Mouse (Mus musculus): ENCODE measurements around the gene Cavin3. TPM values are rescaled to one million over a fixed set of nuclear protein-coding genes. Genes with fewer than 3 reads are reported as not detected.
"Not testable (repeated sequence)": the region's sequence is repeated elsewhere in the genome, so short reads cannot be mapped to it uniquely, and the experiment has no call there.

Gene Cavin3
- polyA plus RNA-seq, 1 experiment from 2014 or later: 97.4 TPM

DNA sequence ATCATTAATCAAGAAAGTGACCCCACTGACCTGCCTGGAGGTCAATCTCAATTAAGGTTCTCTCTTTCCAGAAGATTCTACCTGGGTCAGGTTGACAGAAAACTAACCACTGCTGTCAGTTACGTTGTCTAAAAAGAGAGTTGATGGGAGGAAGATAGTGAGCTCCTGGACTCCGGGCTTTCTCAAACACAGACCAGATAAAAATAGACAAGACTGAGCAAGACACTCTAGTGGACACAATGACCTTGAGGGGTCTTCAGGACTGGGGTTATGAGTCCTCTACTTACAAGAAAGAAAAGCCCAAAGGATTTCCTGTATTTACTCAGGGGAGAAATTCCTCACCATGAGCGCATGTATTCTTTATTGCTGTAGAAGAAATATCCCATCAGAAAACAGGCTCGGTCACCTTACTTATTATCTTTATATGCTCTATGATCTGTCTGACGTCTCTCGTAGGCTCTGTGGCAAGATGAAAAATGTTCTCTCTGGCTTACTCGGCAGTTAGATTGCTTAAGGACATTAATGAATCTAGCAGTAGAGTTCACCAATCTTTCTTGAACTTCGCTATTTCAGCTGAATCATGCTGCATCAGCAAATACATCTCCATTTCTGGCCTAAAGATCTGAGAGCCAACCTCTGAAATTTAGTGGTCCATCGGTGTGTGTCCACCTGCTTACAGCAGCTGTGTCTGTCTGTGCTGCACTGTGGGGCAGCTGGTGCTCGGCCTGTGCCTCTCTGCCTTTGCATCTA is 5.2 kb downstream of the Cavin3 start:
- no peak overlapping the region for H3K9ac ChIP-seq (ENCODE audit: low read length)
- H3K4me1 ChIP-seq (ENCODE audit: control insufficient read depth, insufficient read depth, low read length): peaks cover 22% of the 10 kb centered on the region
- WGBS: 68% methylated on average over 10 of the region's 10 CpGs
- no peak overlapping the region for H3K4me2 ChIP-seq (ENCODE audit: low read depth, low read length)
- no peaks in the 10 kb centered on the region for H3K36me3 ChIP-seq (ENCODE audit: control insufficient read depth, insufficient read depth)
- H3K27ac ChIP-seq (ENCODE audit: low read length): peak overlapping the region; percentile 23; the same call in 1 of the 2 replicates
- ATAC-seq (replicated peaks; ENCODE audit: extremely low read depth, insufficient read depth, low FRiP score): no peak
- no peaks in the 10 kb centered on the region for H3K9me3 ChIP-seq (replicated peaks; ENCODE audit: control insufficient read depth, low read length)
- H3K4me3 ChIP-seq (ENCODE audit: low read length): no peak overlapping the region
- no peaks in the 10 kb centered on the region for H3K27me3 ChIP-seq (ENCODE audit: control insufficient read depth, insufficient read depth, low read length)

DNA sequence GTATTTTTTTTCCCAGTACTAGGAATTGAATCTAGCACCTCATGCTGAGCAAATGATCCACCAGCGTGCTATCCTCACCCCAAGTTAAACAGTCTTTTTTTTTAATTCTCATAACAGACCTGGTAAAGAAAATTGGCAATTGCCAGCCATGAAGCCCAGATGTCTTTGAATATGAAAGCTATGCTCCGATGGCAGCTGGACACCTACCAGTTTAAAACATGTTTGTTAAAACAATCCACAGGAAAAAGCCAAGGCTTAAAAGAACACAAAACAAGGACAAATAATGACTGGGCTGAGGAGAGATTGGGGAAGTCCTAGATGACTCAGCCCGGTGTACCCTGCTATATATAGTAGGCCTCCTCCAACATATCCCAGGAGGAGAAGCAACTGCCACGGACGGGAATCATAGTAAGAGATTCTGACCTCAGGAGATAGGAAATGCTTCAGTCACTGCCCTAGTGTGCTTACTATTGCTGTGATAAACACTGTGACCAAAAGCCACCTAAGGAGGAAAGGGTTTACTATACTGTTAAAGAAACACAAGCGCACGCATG is 6.6 kb downstream of the Cavin3 start:
- Histone ChIP-seq H3K4me1 (ENCODE audit: control insufficient read depth, insufficient read depth, low read length) (peaks cover 15% of the 10 kb centered on the region), H3K27ac (ENCODE audit: low read length) (peak overlapping the region; percentile 10)
- ATAC-seq (replicated peaks; ENCODE audit: extremely low read depth, insufficient read depth, low FRiP score): peak; percentile 66; the same call in 1 of the 2 replicates

DNA sequence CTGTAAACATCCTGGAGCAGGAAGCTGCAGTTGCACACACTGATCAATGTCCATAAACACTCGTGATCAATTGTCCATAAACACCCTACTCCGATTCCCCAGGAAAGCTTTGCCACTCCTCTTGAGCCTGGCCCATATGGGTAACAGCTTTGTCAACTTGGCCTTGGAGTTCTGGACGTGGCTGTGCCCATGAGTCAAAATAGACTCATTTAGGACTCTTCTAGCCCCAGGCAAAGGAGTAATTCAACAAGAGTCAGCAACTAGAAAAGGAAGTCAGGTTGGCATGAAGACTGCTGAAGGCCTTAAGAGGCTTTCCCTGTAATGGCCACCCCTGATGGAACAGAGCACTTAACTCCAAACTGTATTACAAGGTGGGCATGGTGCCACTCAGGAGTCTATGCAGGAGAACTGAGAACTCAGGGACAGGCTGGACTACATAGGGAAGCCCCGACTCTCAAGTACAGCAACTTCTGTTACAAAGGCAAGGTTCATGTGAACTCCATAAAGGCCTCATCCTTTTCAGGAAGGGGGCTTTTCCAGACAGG is 7.3 kb downstream of the Cavin3 start:
- Histone ChIP-seq H3K4me1 (ENCODE audit: control insufficient read depth, insufficient read depth, low read length) (peaks cover 13% of the 10 kb centered on the region), H3K9me3 (replicated peaks; ENCODE audit: control insufficient read depth, low read length) (no peaks in the 10 kb centered on the region), H3K9ac (ENCODE audit: low read length) (no peak overlapping the region), H3K27ac (ENCODE audit: low read length) (peak overlapping the region; percentile 10; the same call in 1 of the 2 replicates), H3K4me2 (ENCODE audit: low read depth, low read length) (no peak overlapping the region), H3K36me3 (ENCODE audit: control insufficient read depth, insufficient read depth) (no peaks in the 10 kb centered on the region), H3K4me3 (ENCODE audit: low read length) (no peak overlapping the region), H3K27me3 (ENCODE audit: control insufficient read depth, insufficient read depth, low read length) (no peaks in the 10 kb centered on the region)
- WGBS: 79% methylated on average over 4 of the region's 4 CpGs
- no peak for ATAC-seq (replicated peaks; ENCODE audit: extremely low read depth, insufficient read depth, low FRiP score)

More for the DNA sequence above, 6.6 kb downstream of the Cavin3 start:
- H3K9me3 ChIP-seq (replicated peaks; ENCODE audit: control insufficient read depth, low read length): no peaks in the 10 kb centered on the region
- no peaks in the 10 kb centered on the region for H3K27me3 ChIP-seq (ENCODE audit: control insufficient read depth, insufficient read depth, low read length)
- H3K4me3 ChIP-seq (ENCODE audit: low read length): no peak overlapping the region
- no peaks in the 10 kb centered on the region for H3K36me3 ChIP-seq (ENCODE audit: control insufficient read depth, insufficient read depth)
- H3K9ac ChIP-seq (ENCODE audit: low read length): no peak overlapping the region
- H3K4me2 ChIP-seq (ENCODE audit: low read depth, low read length): no peak overlapping the region
- WGBS: 58% methylated on average over 7 of the region's 7 CpGs

DNA sequence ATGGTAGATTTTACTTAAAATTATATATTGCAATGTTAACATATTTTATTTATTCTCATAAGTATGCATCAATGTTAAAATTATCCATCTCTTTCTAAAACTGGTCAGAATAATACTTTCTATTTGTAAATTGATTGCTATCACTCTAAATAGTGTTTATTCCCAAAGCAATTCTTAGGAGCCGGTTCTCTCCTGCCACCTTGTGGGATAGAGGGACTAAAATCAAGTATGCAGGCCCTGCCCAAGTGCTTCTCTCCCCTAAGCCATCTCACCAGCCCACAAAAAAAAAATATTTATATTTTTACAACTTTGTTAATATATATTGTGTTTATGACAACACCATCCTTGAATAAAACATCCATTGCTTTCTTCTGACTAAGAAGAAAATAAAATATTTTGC is 9.5 kb downstream of the Cavin3 start:
- no peaks in the 10 kb centered on the region for H3K36me3 ChIP-seq (ENCODE audit: control insufficient read depth, insufficient read depth)
- H3K27ac ChIP-seq (ENCODE audit: low read length): no peak overlapping the region
- no peaks in the 10 kb centered on the region for H3K9me3 ChIP-seq (replicated peaks; ENCODE audit: control insufficient read depth, low read length)
- 35% methylated on average over 1 of the region's 1 CpGs for WGBS
- peaks cover 11% of the 10 kb centered on the region for H3K4me1 ChIP-seq (ENCODE audit: control insufficient read depth, insufficient read depth, low read length)
- H3K4me2 ChIP-seq (ENCODE audit: low read depth, low read length): no peak overlapping the region
- H3K4me3 ChIP-seq (ENCODE audit: low read length): no peak overlapping the region
- ATAC-seq (replicated peaks; ENCODE audit: extremely low read depth, insufficient read depth, low FRiP score): no peak
- no peaks in the 10 kb centered on the region for H3K27me3 ChIP-seq (ENCODE audit: control insufficient read depth, insufficient read depth, low read length)
- H3K9ac ChIP-seq (ENCODE audit: low read length): no peak overlapping the region

DNA sequence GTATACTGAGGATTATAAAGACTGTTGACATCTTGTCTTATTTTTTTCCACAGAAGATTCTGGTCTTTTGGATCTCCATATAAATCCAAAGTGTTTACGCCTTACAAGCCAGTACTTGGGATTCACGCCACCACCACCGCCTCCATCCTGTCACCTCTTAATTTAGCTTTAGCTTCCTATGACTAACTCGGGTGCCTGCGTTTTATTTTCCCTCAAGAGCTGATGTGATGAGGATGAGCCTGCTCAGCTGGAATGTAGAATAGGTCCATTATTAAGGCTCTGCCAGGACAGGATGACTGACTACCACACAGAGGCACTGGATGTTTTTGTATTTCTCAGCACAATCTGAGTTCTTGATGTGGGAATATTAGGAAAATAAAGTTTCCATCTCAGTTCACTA is 16.6 kb downstream of the Cavin3 start:
- H3K36me3 ChIP-seq (ENCODE audit: control insufficient read depth, insufficient read depth); ATAC-seq (replicated peaks; ENCODE audit: extremely low read depth, insufficient read depth, low FRiP score); H3K27ac ChIP-seq (ENCODE audit: low read length); H3K9ac ChIP-seq (ENCODE audit: low read length); H3K4me2 ChIP-seq (ENCODE audit: low read depth, low read length); H3K4me3 ChIP-seq (ENCODE audit: low read length); H3K9me3 ChIP-seq (replicated peaks; ENCODE audit: control insufficient read depth, low read length); H3K4me1 ChIP-seq (ENCODE audit: control insufficient read depth, insufficient read depth, low read length); H3K27me3 ChIP-seq (ENCODE audit: control insufficient read depth, insufficient read depth, low read length): not testable (repeated sequence)
- WGBS: 61% methylated on average over 5 of the region's 5 CpGs

DNA sequence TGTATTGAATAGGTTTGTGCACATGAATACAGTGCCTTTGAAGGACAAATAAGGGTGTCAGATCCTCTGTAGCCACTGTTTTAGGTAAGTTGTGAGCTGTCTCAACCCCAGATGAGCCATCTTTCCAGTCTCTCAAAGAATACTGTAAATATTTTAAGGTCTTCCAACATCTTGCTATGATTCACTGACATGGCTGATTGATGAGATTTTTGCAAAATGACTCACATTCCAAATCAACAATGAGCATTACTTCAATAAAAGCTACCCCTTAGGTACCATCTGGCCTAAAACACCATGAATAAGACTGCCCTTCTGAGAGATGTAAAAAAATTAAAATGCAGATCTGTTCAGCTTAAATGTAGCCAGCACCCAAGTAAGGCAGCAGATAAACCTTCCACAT is 23.6 kb downstream of the Cavin3 start:
- Histone ChIP-seq H3K27me3 (ENCODE audit: control insufficient read depth, insufficient read depth, low read length) (no peaks in the 10 kb centered on the region), H3K36me3 (ENCODE audit: control insufficient read depth, insufficient read depth) (no peaks in the 10 kb centered on the region), H3K27ac (ENCODE audit: low read length) (no peak overlapping the region)

DNA sequence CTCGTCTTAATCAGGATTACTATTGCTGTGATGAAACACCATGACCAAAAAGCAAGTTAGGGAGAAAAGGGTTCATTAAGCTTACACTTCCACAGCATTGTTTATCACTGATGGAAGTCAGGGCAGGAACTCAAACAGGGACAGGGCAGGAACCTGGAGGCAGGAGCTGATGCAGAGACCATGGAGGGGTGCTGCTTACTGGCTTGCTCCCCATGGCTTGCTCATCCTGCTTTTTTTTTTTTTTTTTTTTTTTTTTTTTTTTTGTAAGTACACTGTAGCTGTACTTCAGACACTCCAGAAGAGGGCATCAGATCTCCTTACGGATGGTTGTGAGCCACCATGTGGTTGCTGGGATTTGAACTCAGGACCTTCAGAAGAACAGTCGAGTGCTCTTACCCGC is 28.8 kb downstream of the Cavin3 start:
- H3K27me3 ChIP-seq (ENCODE audit: control insufficient read depth, insufficient read depth, low read length); H3K4me2 ChIP-seq (ENCODE audit: low read depth, low read length); H3K4me1 ChIP-seq (ENCODE audit: control insufficient read depth, insufficient read depth, low read length); ATAC-seq (replicated peaks; ENCODE audit: extremely low read depth, insufficient read depth, low FRiP score); H3K4me3 ChIP-seq (ENCODE audit: low read length); H3K9me3 ChIP-seq (replicated peaks; ENCODE audit: control insufficient read depth, low read length); H3K36me3 ChIP-seq (ENCODE audit: control insufficient read depth, insufficient read depth); H3K27ac ChIP-seq (ENCODE audit: low read length); H3K9ac ChIP-seq (ENCODE audit: low read length): not testable (repeated sequence)
- 87% methylated on average over 4 of the region's 4 CpGs for WGBS

More for the DNA sequence above, 23.6 kb downstream of the Cavin3 start:
- no peak for ATAC-seq (replicated peaks; ENCODE audit: extremely low read depth, insufficient read depth, low FRiP score)
- H3K4me1 ChIP-seq (ENCODE audit: control insufficient read depth, insufficient read depth, low read length): no peaks in the 10 kb centered on the region
- H3K4me3 ChIP-seq (ENCODE audit: low read length): no peak overlapping the region
- H3K4me2 ChIP-seq (ENCODE audit: low read depth, low read length): no peak overlapping the region
- H3K9me3 ChIP-seq (replicated peaks; ENCODE audit: control insufficient read depth, low read length): no peaks in the 10 kb centered on the region
- no peak overlapping the region for H3K9ac ChIP-seq (ENCODE audit: low read length)

DNA sequence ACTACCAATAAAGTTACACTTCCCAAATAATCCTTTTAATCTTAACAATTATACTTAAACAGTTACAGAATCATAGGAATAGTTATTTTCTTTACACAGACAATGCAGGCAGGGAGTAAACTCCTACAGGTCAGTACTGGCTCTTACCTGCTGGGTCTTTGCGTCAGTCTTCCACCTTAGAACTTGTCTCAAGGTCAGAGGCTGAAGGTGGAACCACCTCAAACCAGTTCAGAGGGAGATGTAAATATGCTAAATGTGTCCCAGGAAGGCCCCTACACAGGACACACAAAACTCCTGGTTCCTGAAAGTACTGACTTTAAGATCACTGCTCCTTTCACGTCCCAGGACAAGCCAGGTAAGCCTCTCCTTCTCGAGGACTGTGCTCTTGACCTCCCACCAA is 37.0 kb downstream of the Cavin3 start:
- no peak overlapping the region for H3K9ac ChIP-seq (ENCODE audit: low read length)
- no peaks in the 10 kb centered on the region for H3K9me3 ChIP-seq (replicated peaks; ENCODE audit: control insufficient read depth, low read length)
- ATAC-seq (replicated peaks; ENCODE audit: extremely low read depth, insufficient read depth, low FRiP score): no peak
- H3K4me3 ChIP-seq (ENCODE audit: low read length): no peak overlapping the region
- H3K4me1 ChIP-seq (ENCODE audit: control insufficient read depth, insufficient read depth, low read length): no peaks in the 10 kb centered on the region
- H3K4me2 ChIP-seq (ENCODE audit: low read depth, low read length): no peak overlapping the region
- no peak overlapping the region for H3K27ac ChIP-seq (ENCODE audit: low read length)
- H3K36me3 ChIP-seq (ENCODE audit: control insufficient read depth, insufficient read depth): no peaks in the 10 kb centered on the region
- no peaks in the 10 kb centered on the region for H3K27me3 ChIP-seq (ENCODE audit: control insufficient read depth, insufficient read depth, low read length)
- 66% methylated on average over 3 of the region's 3 CpGs for WGBS

DNA sequence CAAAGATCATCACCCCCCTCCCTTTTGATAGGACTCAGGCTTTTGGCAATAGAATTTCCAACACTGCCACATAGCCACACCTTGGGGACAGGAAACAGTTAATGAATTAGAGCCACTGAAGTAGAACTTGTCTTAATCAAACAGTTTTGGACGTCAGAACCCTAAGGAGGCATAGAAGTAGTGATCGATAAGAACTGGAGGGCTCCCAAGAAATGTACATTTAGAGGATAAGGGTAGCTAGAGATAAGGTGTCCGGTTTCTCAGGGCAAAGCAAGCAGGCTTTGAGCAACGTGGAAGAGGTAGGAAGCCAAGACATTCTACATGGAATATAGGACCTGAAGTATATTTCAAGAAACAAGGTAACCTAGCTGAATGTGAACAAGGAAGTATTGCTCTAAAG is 40.7 kb downstream of the Cavin3 start:
- Histone ChIP-seq H3K9ac (ENCODE audit: low read length) (no peak overlapping the region), H3K9me3 (replicated peaks; ENCODE audit: control insufficient read depth, low read length) (no peaks in the 10 kb centered on the region), H3K27ac (ENCODE audit: low read length) (no peak overlapping the region), H3K27me3 (ENCODE audit: control insufficient read depth, insufficient read depth, low read length) (no peaks in the 10 kb centered on the region), H3K4me3 (ENCODE audit: low read length) (no peak overlapping the region), H3K4me1 (ENCODE audit: control insufficient read depth, insufficient read depth, low read length) (peaks cover 5% of the 10 kb centered on the region; the same call in 1 of the 2 replicates), H3K36me3 (ENCODE audit: control insufficient read depth, insufficient read depth) (no peaks in the 10 kb centered on the region), H3K4me2 (ENCODE audit: low read depth, low read length) (no peak overlapping the region)
- 37% methylated on average over 4 of the region's 4 CpGs for WGBS
- no peak for ATAC-seq (replicated peaks; ENCODE audit: extremely low read depth, insufficient read depth, low FRiP score)

Data from heart, embryonic 16.5 days (tissue).